In the genomic region with DNA sequence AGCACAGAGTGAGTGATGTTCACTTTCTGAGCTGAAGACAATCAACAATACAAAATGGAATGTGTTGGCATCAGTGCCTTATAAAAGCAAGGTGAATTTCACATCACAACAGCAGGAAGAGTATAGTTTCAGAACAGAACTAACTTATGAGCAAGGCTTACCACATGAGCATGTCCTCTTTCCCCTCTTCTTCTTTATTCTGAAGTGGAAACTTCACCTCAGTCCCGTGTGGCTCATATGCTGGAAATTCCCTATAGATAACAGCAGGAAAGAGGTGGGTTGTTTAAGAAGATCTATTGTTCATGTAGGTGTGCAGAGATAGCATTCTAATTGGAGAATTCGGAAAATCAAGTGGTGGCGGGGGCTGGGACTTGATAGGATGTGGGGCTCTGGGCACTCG, we compare ENCODE assay signal across 35 mouse cellular contexts. TPM values are rescaled to one million over a fixed set of nuclear protein-coding genes. Genes with fewer than 3 reads are reported as not detected.
DNase-seq lines count a peak whose midpoint lies in the region; ATAC-seq and TF ChIP-seq lines count a peak whose summit lies in the region.
"Had no signal": no experiment of that assay in that cellular context is flagged by ENCODE, and none has a peak within 500 bp of the region (broad histone marks: within the 10 kb centered on the region; RNA-seq: fewer than 3 reads in every experiment).

No protein-coding gene starts in this region.

- no peaks in the 10 kb centered on the region for H3K9me3 ChIP-seq in forebrain, postnatal 0 days (ENCODE audit: low read length)
- H3K9me3 ChIP-seq: embryonic facial prominence, embryonic 10.5 days; embryonic facial prominence, embryonic 13.5 days; forebrain, embryonic 12.5 days; forebrain, embryonic 15.5 days; heart, embryonic 13.5 days; hindbrain, embryonic 12.5 days; hindbrain, embryonic 15.5 days had no signal

- no peaks in the 10 kb centered on the region for H3K4me1 ChIP-seq in forebrain, postnatal 0 days (ENCODE audit: insufficient read depth)
- H3K4me1 ChIP-seq: embryonic facial prominence, embryonic 10.5 days; forebrain, embryonic 12.5 days; forebrain, embryonic 15.5 days; heart, embryonic 13.5 days; hindbrain, embryonic 12.5 days had no signal

- no peak overlapping the region for H3K9ac ChIP-seq in forebrain, postnatal 0 days
- H3K9ac ChIP-seq: embryonic facial prominence, embryonic 13.5 days; forebrain, embryonic 12.5 days; forebrain, embryonic 15.5 days; heart, embryonic 13.5 days; hindbrain, embryonic 12.5 days; hindbrain, embryonic 15.5 days had no signal

- H3K4me2 ChIP-seq in forebrain, postnatal 0 days (ENCODE audit: low read depth) = no peak overlapping the region
- H3K4me2 ChIP-seq: embryonic facial prominence, embryonic 13.5 days; forebrain, embryonic 12.5 days; forebrain, embryonic 15.5 days; heart, embryonic 13.5 days; hindbrain, embryonic 12.5 days; hindbrain, embryonic 15.5 days had no signal

- H3K27ac ChIP-seq in forebrain, postnatal 0 days (ENCODE audit: low read depth, low read length) = no peak overlapping the region
- H3K27ac ChIP-seq: embryonic facial prominence, embryonic 10.5 days; embryonic facial prominence, embryonic 13.5 days; forebrain, embryonic 12.5 days; forebrain, embryonic 15.5 days; heart, embryonic 13.5 days; hindbrain, embryonic 12.5 days; hindbrain, embryonic 15.5 days had no signal

- DNase-seq in CD4-positive helper T cell, adult 2 months (ENCODE audit: low read depth, low spot score) = peak; percentile 65
- peak; percentile 45 for DNase-seq in CD4-positive, CD25-positive, alpha-beta regulatory T cell, adult 2 months (ENCODE audit: low read depth, low spot score)
- DNase-seq in naive thymus-derived CD4-positive, alpha-beta T cell, adult 2 months (ENCODE audit: low read depth) = peak; percentile 10
- no peak for DNase-seq in forebrain, postnatal 0 days
- no peak for DNase-seq in embryo, embryonic 10.5 days (ENCODE audit: low spot score)
- DNase-seq: adrenal gland, adult 2 months; adrenal gland, postnatal 14 days; cerebellum, adult 11 months; cerebellum, adult 2 months; cerebellum, adult 9-11 months; cerebellum, postnatal 25 days; embryo, embryonic 11 days; gastrocnemius, postnatal 10 days; gastrocnemius, postnatal 36 days; heart, adult 18-20 months; kidney, adult 18-20 months had no signal

- TF ChIP-seq CTCF in forebrain, postnatal 0 days (IDR thresholded peaks at IDR 0.05; ENCODE audit: low read depth) = no peak

- H3K4me3 ChIP-seq in forebrain, postnatal 0 days (ENCODE audit: low read depth, low read length) = no peak overlapping the region
- H3K4me3 ChIP-seq: embryonic facial prominence, embryonic 10.5 days; embryonic facial prominence, embryonic 13.5 days; erythroblast, embryonic 14.5 days; forebrain, embryonic 12.5 days; forebrain, embryonic 15.5 days; heart, embryonic 13.5 days; hindbrain, embryonic 12.5 days; hindbrain, embryonic 15.5 days had no signal

- ATAC-seq in activated CD4-positive, CD25-positive, alpha-beta regulatory T cell, adult 4 months = peak; percentile 67
- no peak for ATAC-seq in forebrain, postnatal 0 days
- ATAC-seq: forebrain, embryonic 15.5 days; intestine, embryonic 16.5 days; Patski had no signal

- H3K36me3 ChIP-seq in forebrain, postnatal 0 days (ENCODE audit: insufficient read depth) = no peaks in the 10 kb centered on the region
- H3K36me3 ChIP-seq: embryonic facial prominence, embryonic 10.5 days; embryonic facial prominence, embryonic 13.5 days; forebrain, embryonic 12.5 days; forebrain, embryonic 15.5 days; heart, embryonic 13.5 days; hindbrain, embryonic 12.5 days; hindbrain, embryonic 15.5 days had no signal

- peaks cover 11% of the 10 kb centered on the region; the same call in 1 of the 2 replicates for H3K27me3 ChIP-seq in forebrain, postnatal 0 days (ENCODE audit: insufficient read depth, low read length)
- H3K27me3 ChIP-seq: embryonic facial prominence, embryonic 13.5 days; heart, embryonic 13.5 days; hindbrain, embryonic 12.5 days; hindbrain, embryonic 15.5 days had no signal

- WGBS in forebrain, postnatal 0 days = 90% methylated on average over 4 of the region's 4 CpGs

RNA-seq across cellular contexts. Expression of gene 4930469K13Rik, which starts 3.5 kb away (rescaled TPM):
- polyA plus RNA-seq in activated CD4-positive, CD25-positive, alpha-beta regulatory T cell, adult 4 months (2017; shearing (Covaris generic)) = 1 to 10 TPM; 4.4 to 9.0 TPM
- not detected in 2 replicates for total RNA-seq in forebrain, postnatal 0 days (2014; rRNA removed)
- not detected in 2 replicates for polyA plus RNA-seq in forebrain, postnatal 0 days (2015; fragmentation: Nextera tagmentation; extraction: Ambion mirVana)
- total RNA-seq: adrenal gland, adult 2 months; adrenal gland, postnatal 14 days; adrenal gland, postnatal 4 days; common myeloid progenitor, adult 5-6 weeks; ES-E14; gastrocnemius, adult 18-20 months; gastrocnemius, postnatal 10 days; gastrocnemius, postnatal 36 days; heart, adult 18-20 months; heart, postnatal 25 days; hematopoietic stem cell, adult 5-6 weeks had no signal
- polyA plus RNA-seq: adrenal gland, adult 2 months; C2C12; cerebellum, adult 2 months; embryonic facial prominence, embryonic 10.5 days; erythroblast, embryonic 14.5 days; forebrain, embryonic 12.5 days; forebrain, embryonic 15.5 days; heart, embryonic 13.5 days; heart, embryonic 16.5 days; Patski had no signal

RNA-seq across cellular contexts. Expression of gene Lcp2, which starts 55.1 kb away (rescaled TPM):
- polyA plus RNA-seq in activated CD4-positive, CD25-positive, alpha-beta regulatory T cell, adult 4 months (2017; shearing (Covaris generic)) = 100 to 1,000 TPM; 461 to 468 TPM
- 3.5 and 4.4 TPM in 2 replicates for total RNA-seq in forebrain, postnatal 0 days (2014; rRNA removed)
- 1.7 and 3.6 TPM in 2 replicates for polyA plus RNA-seq in forebrain, postnatal 0 days (2015; fragmentation: Nextera tagmentation; extraction: Ambion mirVana)
- polyA plus RNA-seq: C2C12, Patski had no signal

Comparison
In these comparisons a context has a peak if more than half of its experiments do, and no peak if none do; other contexts are left out.
1. DNase-seq: peak in CD4-positive helper T cell, adult 2 months (single experiment), CD4-positive, CD25-positive, alpha-beta regulatory T cell, adult 2 months (single experiment) and naive thymus-derived CD4-positive, alpha-beta T cell, adult 2 months (single experiment); none in forebrain, postnatal 0 days (single experiment) and embryo, embryonic 10.5 days (single experiment).
2. RNA of gene Lcp2, which starts 55.1 kb away (polyA plus RNA-seq): 461 to 468 TPM in activated CD4-positive, CD25-positive, alpha-beta regulatory T cell, adult 4 months; 1.7 to 3.6 TPM in forebrain, postnatal 0 days; every median in the first group is over 100 times any median in the second.